Mouse (Mus musculus) C2C12 (cell line): ENCODE data around the gene Hist1h3f.
A peak's percentile ranks its signal among the peaks of the same experiment; 100 is the strongest.

Source experiments
- CEBPB ChIP-seq: IDR thresholded peaks from one replicate; pipeline ENCODE4 v1.6.1; 2011; ENCODE audit warnings: low read depth, mild to moderate bottlenecking, control low read depth, moderate library complexity
- CTCF ChIP-seq: IDR thresholded peaks from one replicate; pipeline ENCODE4 v1.5.1; 2011; ENCODE audit not compliant: control insufficient read depth, insufficient read depth, insufficient read length
- MAX ChIP-seq: IDR thresholded peaks from one replicate; pipeline ENCODE4 v1.6.1; 2011; ENCODE audit warnings: mild to moderate bottlenecking, control low read depth
- MYOD1 ChIP-seq: IDR thresholded peaks from one replicate; pipeline ENCODE4 v1.6.1; 2011; ENCODE audit warnings: low read depth; ENCODE audit not compliant: control insufficient read depth, insufficient read length
- MYOG ChIP-seq: IDR thresholded peaks from one replicate; pipeline ENCODE4 v1.6.1; 2011; ENCODE audit not compliant: control insufficient read depth, insufficient read length; ENCODE audit errors: extremely low read depth

- no peak for TF ChIP-seq CTCF
- no peak for TF ChIP-seq MAX
- TF ChIP-seq MYOD1, result no peak
- peak; percentile 64 for TF ChIP-seq CEBPB
- TF ChIP-seq MYOG, result no peak
Measured at GRCm38 (mm10) chr13:23571022-23571503, 27.2 kb downstream of the Hist1h3f start, which contains the start of the genes Hist1h2ae and Hist1h2bg.
